Mouse (Mus musculus) erythroblast, adult 5-6 weeks (primary cell): ENCODE data around the gene Itih4. TPM values are rescaled to one million over a fixed set of nuclear protein-coding genes. Genes with fewer than 3 reads are reported as not detected.

Source experiments
- ATAC-seq: replicated peaks from 2 replicates; pipeline ENCODE4 v1.8.0; 2016; ENCODE audit warnings: moderate number of reproducible peaks, mild to moderate bottlenecking, moderate TSS enrichment, inconsistent platforms; ENCODE audit not compliant: poor library complexity, low FRiP score, severe bottlenecking
- total RNA-seq, 2 experiments: library from RNA; stranded (forward) in 1 of 2; stranded (reverse) in 1 of 2; fragments of 150-400 nt in 1 of 2; fragments of 200-764, 138-1000 nt in 1 of 2; gene quantifications; 2 replicates each; pipeline versions ENCODE4 v1.2.3 to v1.2.4; 2015 to 2017; ENCODE audit warnings: low replicate concordance in 2 of 2

Gene Itih4
- total RNA-seq, 2 experiments from 2014 or later, result not detected

GRCm38 (mm10) chr14:30877827-30878226 is 8.4 kb upstream of the Itih4 start:
- no peak for ATAC-seq

GRCm38 (mm10) chr14:30878958-30879571 is 7.2 kb upstream of the Itih4 start, which contains the start of gene Mustn1:
Gene Mustn1 (plus strand): TSS chr14:30879200.
- ATAC-seq, result no peak

- ATAC-seq, result no peak
Measured at GRCm38 (mm10) chr14:30879794-30880193, 6.5 kb upstream of the Itih4 start.

GRCm38 (mm10) chr14:30880251-30880650 is 6.0 kb upstream of the Itih4 start:
- no peak for ATAC-seq

GRCm38 (mm10) chr14:30880811-30881717 is 5.2 kb upstream of the Itih4 start:
- ATAC-seq, result no peak

GRCm38 (mm10) chr14:30881718-30882108 is 4.6 kb upstream of the Itih4 start:
- no peak for ATAC-seq

GRCm38 (mm10) chr14:30885298-30885697 is 978 bp upstream of the Itih4 start:
- no peak for ATAC-seq

GRCm38 (mm10) chr14:30888271-30888732 is 2.0 kb downstream of the Itih4 start:
- ATAC-seq, result no peak

GRCm38 (mm10) chr14:30899972-30900371 is 13.7 kb downstream of the Itih4 start:
- ATAC-seq, result no peak

- no peak for ATAC-seq
Measured at GRCm38 (mm10) chr14:30902628-30903027, 16.4 kb downstream of the Itih4 start.

GRCm38 (mm10) chr14:30903036-30903435 is 16.8 kb downstream of the Itih4 start:
- ATAC-seq, result no peak

- no peak for ATAC-seq
Measured at GRCm38 (mm10) chr14:30904307-30904706, 18.0 kb downstream of the Itih4 start.

GRCm38 (mm10) chr14:30906001-30906400 is 19.7 kb downstream of the Itih4 start:
- ATAC-seq, result no peak

GRCm38 (mm10) chr14:30907814-30908265 is 21.6 kb downstream of the Itih4 start:
- no peak for ATAC-seq

- no peak for ATAC-seq
Measured at GRCm38 (mm10) chr14:30911141-30911540, 24.9 kb downstream of the Itih4 start.

GRCm38 (mm10) chr14:30912641-30913040 is 26.4 kb downstream of the Itih4 start:
- no peak for ATAC-seq

- ATAC-seq, result no peak
Measured at GRCm38 (mm10) chr14:30913404-30913803, 27.1 kb downstream of the Itih4 start.

GRCm38 (mm10) chr14:30916516-30916915 is 30.2 kb downstream of the Itih4 start:
- ATAC-seq, result no peak

- no peak for ATAC-seq
Measured at GRCm38 (mm10) chr14:30922053-30922670, 35.9 kb downstream of the Itih4 start.

GRCm38 (mm10) chr14:30923375-30924105 is 37.3 kb downstream of the Itih4 start, which contains the start of gene Itih3:
Gene Itih3 (minus strand): TSS chr14:30923760.
- no peak for ATAC-seq
